Mouse (Mus musculus) stomach, adult 2 months (tissue): Measurements from ENCODE around the gene Mrnip. TPM values are rescaled to one million over a fixed set of nuclear protein-coding genes. Genes with fewer than 3 reads are reported as not detected.

Experiments
- polyA plus RNA-seq: library from polyadenylated mRNA; depleted of rRNA; stranded (reverse); fragments of >200 nt; gene quantifications from 2 replicates; pipeline ENCODE4 v1.2.3, GENCODE M21; 2012; rRNA removed

Gene Mrnip
- polyA plus RNA-seq = 2.0 and 3.1 TPM in 2 replicates

GRCm38 (mm10) chr11:50174111-50174729, at the start of gene Mrnip:
Gene Mrnip (plus strand): TSS chr11:50174444.

DNA sequence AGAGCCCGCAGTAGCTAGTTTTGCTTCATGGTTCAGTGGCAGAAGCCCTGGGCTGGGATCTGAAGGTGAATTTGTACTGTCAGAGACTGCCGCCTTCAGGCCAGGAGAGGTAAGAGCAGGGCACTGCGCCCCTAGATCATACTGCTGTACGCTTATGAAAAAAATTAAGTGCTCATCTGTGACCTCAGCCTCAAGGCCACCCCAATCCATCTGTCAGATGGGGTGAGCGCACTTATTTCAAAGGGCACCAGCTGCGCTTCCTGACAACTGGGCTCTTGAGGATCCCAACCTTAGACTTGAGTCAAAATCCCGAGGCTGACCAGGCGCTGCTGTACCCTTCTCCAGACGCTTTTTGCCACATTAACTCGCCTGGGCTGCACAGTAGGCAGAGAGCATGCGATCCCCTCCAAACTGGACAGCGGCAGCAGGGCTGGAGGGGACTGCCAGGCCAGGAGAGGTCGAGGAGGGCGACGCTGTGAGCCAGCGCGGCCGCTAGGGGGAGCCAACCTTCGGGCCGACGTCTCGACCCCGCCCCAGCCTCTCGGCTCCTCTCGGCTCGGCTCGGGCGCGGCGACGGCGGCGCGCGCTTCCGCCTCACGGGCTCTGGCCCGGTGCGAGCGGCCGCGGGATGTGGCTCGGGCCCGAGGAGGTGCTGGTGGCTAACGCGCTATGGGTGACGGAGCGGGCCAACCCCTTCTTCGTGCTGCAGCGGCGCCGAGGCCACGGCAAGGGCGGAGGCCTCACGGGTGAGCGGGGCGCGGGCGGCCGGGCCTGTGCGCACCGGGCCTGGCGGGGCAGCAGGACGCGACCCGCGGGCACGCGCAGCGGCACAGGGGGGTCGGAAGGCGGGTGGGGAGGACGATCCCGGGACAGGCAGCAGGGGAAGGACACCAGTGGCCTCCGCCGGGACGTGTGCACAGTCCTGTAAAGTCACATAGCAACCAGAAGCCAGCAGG, 43.2 kb upstream of the Mrnip start, which contains the start of gene Tbc1d9b:
Tbc1d9b (plus strand) TSS at position 586 of the 956 bp plus-strand sequence.

DNA sequence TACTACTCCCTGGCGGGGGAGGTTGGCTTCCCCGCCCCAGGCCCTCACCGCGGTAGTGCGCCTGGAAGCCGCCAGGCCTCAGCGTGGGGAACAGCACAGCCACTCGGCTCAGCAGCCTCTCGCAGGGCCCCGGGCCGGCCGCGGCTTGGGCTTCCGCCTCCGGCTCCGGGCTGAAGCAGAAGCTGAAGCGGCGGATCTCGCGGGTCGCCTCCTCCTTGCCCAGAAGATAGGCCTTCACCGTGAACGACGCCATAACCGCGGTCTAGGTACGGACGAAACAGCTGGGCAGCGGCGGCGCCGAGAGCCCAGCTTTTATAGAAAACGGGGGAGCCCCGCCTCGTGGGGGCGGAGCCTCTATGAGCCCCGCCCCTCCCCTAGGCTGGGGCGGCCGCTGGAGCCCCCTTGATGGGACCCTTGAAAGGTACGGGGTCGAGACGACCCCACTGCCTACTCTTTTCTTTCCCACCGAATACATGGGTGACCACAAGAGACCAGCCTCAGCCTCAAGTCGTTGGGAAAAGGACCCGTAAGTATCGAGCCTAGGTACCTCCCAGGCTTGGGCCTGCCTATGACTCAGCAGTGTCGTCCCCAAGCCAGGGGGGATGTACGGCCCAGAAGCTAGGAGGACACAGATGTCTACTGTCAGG, 36.4 kb downstream of the Mrnip start, which contains the start of the genes Sqstm1 and Mgat4b:
Sqstm1 (minus strand) TSS at position 323 of the 647 bp plus-strand sequence.
Mgat4b (plus strand) TSS at position 386 of the 647 bp plus-strand sequence.

DNA sequence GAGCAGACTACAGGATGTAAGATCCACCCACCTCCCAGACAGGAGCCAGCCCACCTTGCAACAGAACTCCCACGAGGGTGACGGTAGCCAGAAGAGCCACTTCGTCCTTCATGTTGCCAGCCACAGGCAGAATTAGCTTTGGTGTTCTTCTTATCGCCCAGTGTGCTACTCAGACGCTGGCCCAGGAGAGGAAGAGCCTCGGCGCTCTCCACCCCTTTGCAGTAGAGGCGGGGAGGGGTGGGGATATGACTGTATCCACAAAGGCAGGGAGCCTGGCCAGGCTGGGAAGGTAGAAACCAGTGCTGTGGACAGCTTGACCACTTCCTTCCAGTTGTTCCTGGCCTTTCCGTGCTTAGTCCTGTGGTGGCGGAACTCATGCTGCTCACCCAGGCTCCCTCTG, 64.1 kb downstream of the Mrnip start, which contains the start of gene Ltc4s:
Ltc4s (minus strand) TSS at position 293 of the 400 bp plus-strand sequence.

Other genes with a start within 250 kb of the Mrnip start
- 26.9 and 60.8 TPM in 2 replicates for gene Rnf130, start 149.1 kb upstream of the Mrnip start, polyA plus RNA-seq
- 12.4 and 14.7 TPM in 2 replicates for gene Tbc1d9b, start 43.0 kb upstream of the Mrnip start, polyA plus RNA-seq
- 79.4 and 111 TPM in 2 replicates for gene Sqstm1, start 36.4 kb downstream of the Mrnip start, polyA plus RNA-seq
- gene Mgat4b, start 36.4 kb downstream of the Mrnip start, polyA plus RNA-seq = 75.4 and 163 TPM in 2 replicates
- gene Ltc4s, start 64.2 kb downstream of the Mrnip start, polyA plus RNA-seq = 43.0 and 77.1 TPM in 2 replicates
- gene Maml1, start 117.9 kb downstream of the Mrnip start, polyA plus RNA-seq = 6.6 and 7.0 TPM in 2 replicates
- 6.9 and 8.9 TPM in 2 replicates for gene Canx, start 151.2 kb downstream of the Mrnip start, polyA plus RNA-seq
- not detected in 2 replicates for gene Cby3, start 180.0 kb downstream of the Mrnip start, polyA plus RNA-seq
- gene Hnrnph1, start 202.5 kb downstream of the Mrnip start, polyA plus RNA-seq = 3.3 and 5.5 TPM in 2 replicates